Comparison of ENCODE assay signal across 17 mouse cellular contexts in the genomic region with DNA sequence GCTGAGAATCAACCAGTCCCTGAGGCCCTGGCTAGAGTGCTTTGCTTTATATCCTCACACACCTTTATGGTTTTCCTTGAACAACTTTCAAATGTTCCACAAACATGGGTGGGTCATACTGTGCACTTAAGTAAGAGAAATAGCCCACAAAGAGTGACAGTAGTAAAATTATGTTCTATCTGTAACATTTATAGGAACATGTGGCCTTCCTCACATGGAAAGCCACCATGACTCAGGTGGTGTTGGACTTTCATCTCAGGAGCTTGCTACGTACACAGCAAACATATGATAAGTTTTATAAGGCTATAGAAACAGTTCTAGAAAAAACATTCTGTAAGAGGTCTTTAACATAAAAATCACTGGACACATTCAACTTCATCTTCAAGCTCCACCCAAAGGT.
"Had no signal": no experiment of that assay in that cellular context is flagged by ENCODE, and none has a peak within 500 bp of the region (broad histone marks: within the 10 kb centered on the region; RNA-seq: fewer than 3 reads in every experiment).

No protein-coding gene starts in this region.

- H3K36me3 ChIP-seq: liver, embryonic 15.5 days; lung, embryonic 15.5 days; midbrain, embryonic 12.5 days; midbrain, embryonic 15.5 days; neural tube, embryonic 12.5 days; stomach, embryonic 15.5 days had no signal

- H3K9me3 ChIP-seq: liver, embryonic 15.5 days; lung, embryonic 15.5 days; megakaryocyte, embryonic 14.5 days; midbrain, embryonic 15.5 days; neural tube, embryonic 12.5 days; stomach, embryonic 15.5 days had no signal

- ATAC-seq: liver, postnatal 0 days; lung, postnatal 0 days; midbrain, embryonic 15.5 days had no signal

- H3K4me2 ChIP-seq: liver, embryonic 15.5 days; lung, embryonic 15.5 days; midbrain, embryonic 12.5 days; midbrain, embryonic 15.5 days; neural tube, embryonic 12.5 days; stomach, embryonic 15.5 days had no signal

- H3K9ac ChIP-seq: liver, embryonic 15.5 days; liver, postnatal 0 days; lung, embryonic 15.5 days; midbrain, embryonic 12.5 days; midbrain, embryonic 15.5 days; neural tube, embryonic 12.5 days; stomach, embryonic 15.5 days had no signal

- H3K4me1 ChIP-seq: liver, embryonic 15.5 days; lung, embryonic 15.5 days; megakaryocyte, embryonic 14.5 days; midbrain, embryonic 12.5 days; midbrain, embryonic 15.5 days; neural tube, embryonic 12.5 days; stomach, embryonic 15.5 days had no signal

- DNase-seq: liver, postnatal 0 days; lung, adult 2 months; lung, postnatal 14 days; lung, postnatal 36 days; right cerebral cortex, postnatal 14 days; thymus, adult 18-20 months; thymus, postnatal 14 days; thymus, postnatal 36 days had no signal

- H3K4me3 ChIP-seq: liver, embryonic 15.5 days; lung, embryonic 15.5 days; megakaryocyte, embryonic 14.5 days; midbrain, embryonic 12.5 days; midbrain, embryonic 15.5 days; neural tube, embryonic 12.5 days; stomach, embryonic 15.5 days had no signal

- H3K27me3 ChIP-seq: liver, embryonic 15.5 days; lung, embryonic 15.5 days; megakaryocyte, embryonic 14.5 days; midbrain, embryonic 15.5 days; neural tube, embryonic 12.5 days; stomach, embryonic 15.5 days had no signal

- H3K27ac ChIP-seq: liver, embryonic 15.5 days; lung, embryonic 15.5 days; macrophage; midbrain, embryonic 12.5 days; midbrain, embryonic 15.5 days; neural tube, embryonic 12.5 days; stomach, embryonic 15.5 days had no signal
